Mouse (Mus musculus) megakaryocyte, adult 5-6 weeks (primary cell): ENCODE results near the gene Ugdh. TPM values are rescaled to one million over a fixed set of nuclear protein-coding genes. Genes with fewer than 3 reads are reported as not detected.

Experiments
- ATAC-seq: 2 replicates; pipeline ENCODE4 v1.8.0; 2016; ENCODE audit warnings: mild to moderate bottlenecking, inconsistent platforms; ENCODE audit not compliant: poor library complexity, severe bottlenecking
- total RNA-seq, 2 experiments: library from RNA; stranded (forward) in 1 of 2; stranded (reverse) in 1 of 2; fragments of 153-499, 151-499 nt in 1 of 2; fragments of 221-1000, 200-1000 nt in 1 of 2; gene quantifications; 2 replicates each; pipeline versions ENCODE4 v1.2.3 to v1.2.4; 2015 to 2017

Gene Ugdh
- total RNA-seq, 2 experiments from 2014 or later: 92.7 to 121 TPM

- no peak for ATAC-seq
Measured at GRCm38 (mm10) chr5:65434471-65435362, 1.0 kb downstream of the Ugdh start.

DNA sequence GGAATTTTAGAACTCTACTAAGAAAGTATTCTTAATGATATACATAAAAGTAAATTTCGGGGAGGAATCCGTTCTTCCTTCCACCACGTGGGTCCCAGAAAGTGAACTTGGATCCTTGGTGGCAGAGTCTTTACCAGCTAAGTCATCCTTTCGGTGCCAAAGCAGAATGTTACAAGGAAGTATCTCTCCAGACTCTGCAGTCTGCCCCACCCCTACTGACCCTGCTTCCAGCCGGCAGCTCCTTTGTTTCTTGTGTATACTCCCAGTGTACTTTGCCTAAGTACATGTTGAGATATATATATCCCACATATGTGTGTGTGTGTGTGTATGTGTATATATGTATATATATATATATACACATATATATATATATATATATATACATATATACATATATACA, 6.3 kb downstream of the Ugdh start:
- no peak for ATAC-seq

DNA sequence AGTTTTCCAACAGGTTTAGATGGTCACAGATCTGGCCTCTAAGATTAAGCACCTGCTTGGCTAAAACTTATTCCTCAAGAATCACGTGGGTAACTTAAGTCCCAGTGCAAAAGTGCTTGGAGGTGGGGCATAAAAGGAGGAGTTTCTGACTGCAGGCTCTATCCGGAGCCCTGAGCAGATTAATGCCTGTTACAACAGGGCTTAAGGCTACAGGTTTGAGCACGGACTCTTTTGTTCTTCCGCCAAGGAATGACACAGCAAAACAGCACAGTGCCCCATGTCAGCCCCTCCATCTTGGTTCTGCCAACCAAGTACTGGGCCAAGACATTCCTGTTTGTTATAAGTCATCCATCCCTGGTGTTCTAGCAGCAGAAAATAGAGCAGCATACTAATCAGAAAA, 7.4 kb downstream of the Ugdh start:
- ATAC-seq: no peak

- no peak for ATAC-seq
Measured at GRCm38 (mm10) chr5:65425251-65425650, 10.5 kb downstream of the Ugdh start.

GRCm38 (mm10) chr5:65424215-65424614, 11.5 kb downstream of the Ugdh start:
- no peak for ATAC-seq

- ATAC-seq: no peak
Measured at GRCm38 (mm10) chr5:65422803-65423202, 12.9 kb downstream of the Ugdh start.

- ATAC-seq: no peak
Measured at GRCm38 (mm10) chr5:65420822-65421221, 14.9 kb downstream of the Ugdh start.

- no peak for ATAC-seq
Measured at GRCm38 (mm10) chr5:65419136-65419535, 16.6 kb downstream of the Ugdh start.

GRCm38 (mm10) chr5:65415653-65416458, 19.9 kb downstream of the Ugdh start:
- ATAC-seq: no peak

GRCm38 (mm10) chr5:65407989-65408388, 27.8 kb downstream of the Ugdh start:
- ATAC-seq: no peak

DNA sequence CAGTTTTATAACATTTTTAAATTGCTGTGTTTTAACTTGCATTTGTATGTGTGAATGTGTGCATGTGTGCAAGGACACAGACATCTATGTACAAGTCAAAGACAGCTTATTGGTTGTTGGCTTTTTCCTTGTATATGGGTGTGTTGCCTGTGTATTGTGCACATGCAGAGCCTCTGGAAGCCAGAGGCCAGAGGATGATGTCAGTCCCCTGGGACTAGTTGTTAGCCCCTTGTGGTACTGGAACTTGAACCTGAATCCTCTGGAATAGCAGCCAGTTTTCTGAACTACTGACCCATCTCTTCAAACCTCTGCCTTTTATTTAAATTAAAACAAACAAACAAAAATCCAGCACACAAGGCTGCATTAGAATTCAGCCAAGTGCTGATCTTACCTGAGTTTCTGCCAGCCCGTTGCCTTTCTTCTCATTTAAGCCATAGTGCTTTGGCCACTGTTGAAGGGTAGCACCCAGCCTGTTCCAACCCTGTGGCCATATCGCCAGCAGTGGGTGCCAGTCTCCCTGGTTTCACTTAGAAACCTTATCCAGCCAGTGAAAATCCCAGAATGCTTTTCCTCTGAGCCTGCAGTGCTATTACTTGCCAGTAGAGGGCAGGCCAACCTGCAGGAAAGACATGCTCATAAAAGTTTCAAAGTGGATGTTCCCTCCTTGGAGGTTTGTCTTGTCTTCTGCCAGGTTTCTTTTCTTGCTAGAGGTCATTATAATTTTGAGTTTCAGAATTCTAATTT, 34.3 kb downstream of the Ugdh start:
- ATAC-seq: peak; percentile 91

GRCm38 (mm10) chr5:65394425-65394824, 41.3 kb downstream of the Ugdh start:
- no peak for ATAC-seq

GRCm38 (mm10) chr5:65391753-65392152, 44.0 kb downstream of the Ugdh start:
- no peak for ATAC-seq

DNA sequence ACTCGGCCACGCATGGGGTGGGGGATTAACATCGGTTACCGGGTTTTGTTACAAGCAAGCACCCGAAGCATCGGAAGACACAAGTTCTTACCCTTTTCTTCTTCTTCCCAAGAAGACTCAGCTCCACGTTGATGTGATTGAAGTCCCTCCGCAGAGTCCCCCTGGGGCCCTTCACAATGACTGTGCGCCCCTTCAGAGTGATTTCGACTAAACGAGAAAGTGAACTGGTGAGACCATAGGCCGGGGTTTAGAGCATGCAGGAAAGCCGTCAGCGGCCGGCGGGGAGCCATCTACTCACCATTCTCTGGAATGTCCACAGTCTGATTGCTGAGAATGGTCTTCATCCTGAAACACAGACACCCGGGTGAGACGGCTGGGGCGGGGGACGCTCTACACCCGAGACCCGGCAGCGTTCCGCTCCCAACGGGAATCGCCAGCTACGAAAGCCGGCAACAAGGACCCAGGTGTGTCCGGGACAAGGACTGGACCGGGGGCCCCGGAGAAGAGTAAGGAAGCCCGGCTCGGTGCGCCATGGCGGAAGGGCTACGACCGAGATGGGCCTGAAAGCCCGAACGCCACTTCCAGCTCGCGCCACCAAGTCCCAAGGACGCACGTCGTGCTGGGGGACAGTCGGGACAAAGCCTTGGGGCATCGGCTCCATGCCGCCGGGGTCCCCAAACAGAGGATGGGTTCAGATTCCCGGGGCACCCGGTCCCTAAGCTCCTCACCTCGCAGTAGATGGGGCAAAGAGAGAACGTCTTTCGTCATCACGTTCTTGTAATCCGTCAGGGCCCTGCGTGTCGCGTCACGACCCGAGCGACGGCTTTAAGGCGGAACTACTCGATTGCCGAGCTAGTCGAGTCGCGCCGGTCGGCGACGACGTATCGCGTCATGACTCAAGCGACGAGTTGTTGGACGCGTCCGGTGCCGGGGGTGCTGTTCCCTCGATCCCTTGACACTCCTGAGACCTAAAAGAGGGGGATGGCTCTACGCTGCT, 44.8 kb downstream of the Ugdh start, which contains the start of the genes Rpl9 and Lias:
Rpl9 (minus strand) TSS at position 797 of the 997 bp plus-strand sequence.
Lias (plus strand) TSS at position 850 of the 997 bp plus-strand sequence.
- ATAC-seq: peak; percentile 97

- ATAC-seq: no peak
Measured at GRCm38 (mm10) chr5:65387008-65387867, 48.5 kb downstream of the Ugdh start.

DNA sequence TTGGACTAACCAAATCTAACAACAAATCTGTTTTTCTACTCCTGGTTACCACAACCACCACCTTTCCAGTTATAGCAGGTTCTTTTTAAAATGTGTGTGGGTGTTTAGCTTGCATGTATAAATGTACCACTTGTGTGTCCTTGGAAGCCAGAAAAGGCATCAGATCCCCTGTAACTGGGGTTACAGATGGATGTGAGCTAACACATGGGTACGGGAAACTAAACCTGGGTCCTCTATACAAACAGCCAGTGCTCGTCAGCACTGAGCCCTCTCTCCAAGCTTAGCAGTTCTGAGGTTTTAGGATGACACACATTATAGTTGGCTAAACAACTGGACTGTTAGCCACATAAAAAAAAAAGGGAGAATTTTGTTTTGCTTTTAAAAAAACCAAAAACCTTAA, 50.0 kb downstream of the Ugdh start:
- no peak for ATAC-seq

GRCm38 (mm10) chr5:65374746-65375145, 61.0 kb downstream of the Ugdh start:
- no peak for ATAC-seq

DNA sequence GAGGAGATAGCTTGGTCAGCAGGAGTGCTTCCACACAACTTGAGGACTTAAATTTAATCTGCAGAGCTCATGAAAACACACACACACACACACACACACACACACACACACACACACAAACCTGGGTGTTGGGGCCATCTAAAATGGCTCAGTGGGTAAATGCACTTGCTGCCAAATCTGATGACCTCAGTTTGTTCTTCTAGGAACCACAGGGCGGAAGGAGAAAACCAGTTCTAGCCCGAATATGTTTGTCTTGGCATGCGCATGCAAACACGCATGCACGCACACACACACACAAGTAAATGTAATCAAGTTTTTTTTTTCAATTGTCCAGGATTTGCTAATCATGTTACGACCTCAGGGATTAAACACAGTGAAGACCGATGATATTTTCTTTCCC, 64.2 kb downstream of the Ugdh start:
- ATAC-seq: no peak

- ATAC-seq: peak; percentile 60
Measured at GRCm38 (mm10) chr5:65367837-65368236, 67.9 kb downstream of the Ugdh start.
